Mouse (Mus musculus): Measurements from ENCODE around the gene Filip1l. TPM values are rescaled to one million over a fixed set of nuclear protein-coding genes. Genes with fewer than 3 reads are reported as not detected.

The Filip1l gene
- total RNA-seq, 2 experiments from 2014 or later, result 21.3 to 32.1 TPM

GRCm38 (mm10) chr16:57478451-57478850 lies 125.6 kb downstream of the Filip1l start:
- DNase-seq (ENCODE audit: low spot score in 2 of 2), result no peak

- no peak for DNase-seq (ENCODE audit: low spot score in 2 of 2)
These were observed 126.9 kb downstream of the Filip1l start for GRCm38 (mm10) chr16:57479776-57480175.

GRCm38 (mm10) chr16:57482264-57482663 lies 129.4 kb downstream of the Filip1l start:
- DNase-seq (ENCODE audit: low spot score in 2 of 2), result no peak

GRCm38 (mm10) chr16:57482911-57483310 lies 130.0 kb downstream of the Filip1l start:
- no peak for DNase-seq (ENCODE audit: low spot score in 2 of 2)

- no peak for DNase-seq (ENCODE audit: low spot score in 2 of 2)
These were observed 130.6 kb downstream of the Filip1l start for GRCm38 (mm10) chr16:57483503-57483902.

GRCm38 (mm10) chr16:57484043-57484795 lies 131.3 kb downstream of the Filip1l start:
- DNase-seq (ENCODE audit: low spot score in 2 of 2), result no peak

- DNase-seq (ENCODE audit: low spot score in 2 of 2), result no peak
These were observed 132.4 kb downstream of the Filip1l start for GRCm38 (mm10) chr16:57485265-57485664.

- DNase-seq (ENCODE audit: low spot score in 2 of 2), result no peak
These were observed 133.4 kb downstream of the Filip1l start for GRCm38 (mm10) chr16:57486266-57486665.

- no peak for DNase-seq (ENCODE audit: low spot score in 2 of 2)
These were observed 135.8 kb downstream of the Filip1l start for GRCm38 (mm10) chr16:57488661-57489060.

GRCm38 (mm10) chr16:57490691-57491090 lies 137.8 kb downstream of the Filip1l start:
- no peak for DNase-seq (ENCODE audit: low spot score in 2 of 2)

- DNase-seq (ENCODE audit: low spot score in 2 of 2), result no peak
These were observed 139.0 kb downstream of the Filip1l start for GRCm38 (mm10) chr16:57491853-57492252.

GRCm38 (mm10) chr16:57495476-57496203 lies 142.7 kb downstream of the Filip1l start:
- no peak for DNase-seq (ENCODE audit: low spot score in 2 of 2)

GRCm38 (mm10) chr16:57496437-57497173 lies 143.7 kb downstream of the Filip1l start:
- DNase-seq (ENCODE audit: low spot score in 2 of 2), result no peak

GRCm38 (mm10) chr16:57500851-57501250 lies 148.0 kb downstream of the Filip1l start:
- DNase-seq (ENCODE audit: low spot score in 2 of 2), result no peak

- DNase-seq (ENCODE audit: low spot score in 2 of 2), result no peak
These were observed 149.3 kb downstream of the Filip1l start for GRCm38 (mm10) chr16:57502230-57502629.

GRCm38 (mm10) chr16:57502761-57503160 lies 149.9 kb downstream of the Filip1l start:
- no peak for DNase-seq (ENCODE audit: low spot score in 2 of 2)

- no peak for DNase-seq (ENCODE audit: low spot score in 2 of 2)
These were observed 151.8 kb downstream of the Filip1l start for GRCm38 (mm10) chr16:57504728-57505127.

- DNase-seq (ENCODE audit: low spot score in 2 of 2), result no peak
These were observed 153.2 kb downstream of the Filip1l start for GRCm38 (mm10) chr16:57506133-57506532.

- DNase-seq (ENCODE audit: low spot score in 2 of 2), result no peak
These were observed 155.5 kb downstream of the Filip1l start for GRCm38 (mm10) chr16:57508351-57508750.

GRCm38 (mm10) chr16:57509099-57509498 lies 156.2 kb downstream of the Filip1l start:
- no peak for DNase-seq (ENCODE audit: low spot score in 2 of 2)

- DNase-seq (ENCODE audit: low spot score in 2 of 2), result no peak
These were observed 160.7 kb downstream of the Filip1l start for GRCm38 (mm10) chr16:57513562-57513961.

- no peak for DNase-seq (ENCODE audit: low spot score in 2 of 2)
These were observed 161.5 kb downstream of the Filip1l start for GRCm38 (mm10) chr16:57514371-57514770.

All from adrenal gland, adult 18-20 months (tissue).